Mouse (Mus musculus): ENCODE measurements around the gene Card14. TPM values are rescaled to one million over a fixed set of nuclear protein-coding genes. Genes with fewer than 3 reads are reported as not detected.

The Card14 gene
- polyA plus RNA-seq, 1 experiment from 2014 or later, result 0.35 TPM

- H3K36me3 ChIP-seq (ENCODE audit: control insufficient read depth, insufficient read depth), result no peaks in the 10 kb centered on the region
- no peak overlapping the region for H3K4me3 ChIP-seq (ENCODE audit: low read length)
- H3K9ac ChIP-seq (ENCODE audit: low read length), result no peak overlapping the region
- 72% methylated on average over 17 of the region's 17 CpGs for WGBS
- H3K4me2 ChIP-seq (ENCODE audit: low read depth, low read length), result no peak overlapping the region
- ATAC-seq (replicated peaks; ENCODE audit: extremely low read depth, insufficient read depth, low FRiP score), result no peak
- H3K4me1 ChIP-seq (ENCODE audit: control insufficient read depth, insufficient read depth, low read length), result no peaks in the 10 kb centered on the region
- H3K27ac ChIP-seq (ENCODE audit: low read length), result no peak overlapping the region
- peaks cover 3% of the 10 kb centered on the region; the same call in 1 of the 2 replicates for H3K27me3 ChIP-seq (ENCODE audit: control insufficient read depth, insufficient read depth, low read length)
- no peaks in the 10 kb centered on the region for H3K9me3 ChIP-seq (replicated peaks; ENCODE audit: control insufficient read depth, low read length)
Observed at GRCm38 (mm10) chr11:119314252-119314936, 6.8 kb downstream of the Card14 start.

- no peak for ATAC-seq (replicated peaks; ENCODE audit: extremely low read depth, insufficient read depth, low FRiP score)
- 80% methylated on average over 4 of the region's 4 CpGs for WGBS
- no peak overlapping the region for H3K4me3 ChIP-seq (ENCODE audit: low read length)
Observed at GRCm38 (mm10) chr11:119316720-119317119, 9.2 kb downstream of the Card14 start.

GRCm38 (mm10) chr11:119322521-119322920, 15.0 kb downstream of the Card14 start:
- 71% methylated on average over 13 of the region's 13 CpGs for WGBS

More at GRCm38 (mm10) chr11:119316720-119317119, 9.2 kb downstream of the Card14 start:
- Histone ChIP-seq H3K9ac (ENCODE audit: low read length) (no peak overlapping the region), H3K36me3 (ENCODE audit: control insufficient read depth, insufficient read depth) (no peaks in the 10 kb centered on the region), H3K27ac (ENCODE audit: low read length) (no peak overlapping the region), H3K27me3 (ENCODE audit: control insufficient read depth, insufficient read depth, low read length) (no peaks in the 10 kb centered on the region), H3K4me2 (ENCODE audit: low read depth, low read length) (no peak overlapping the region), H3K9me3 (replicated peaks; ENCODE audit: control insufficient read depth, low read length) (no peaks in the 10 kb centered on the region), H3K4me1 (ENCODE audit: control insufficient read depth, insufficient read depth, low read length) (no peaks in the 10 kb centered on the region)

GRCm38 (mm10) chr11:119325068-119325467, 17.5 kb downstream of the Card14 start:
- Histone ChIP-seq H3K4me3 (ENCODE audit: low read length) (no peak overlapping the region), H3K36me3 (ENCODE audit: control insufficient read depth, insufficient read depth) (no peaks in the 10 kb centered on the region), H3K4me1 (ENCODE audit: control insufficient read depth, insufficient read depth, low read length) (no peaks in the 10 kb centered on the region), H3K27me3 (ENCODE audit: control insufficient read depth, insufficient read depth, low read length) (0 out of 2 replicates have a peak, but pooled peaks cover 3% of the 10 kb centered on the region), H3K9me3 (replicated peaks; ENCODE audit: control insufficient read depth, low read length) (no peaks in the 10 kb centered on the region), H3K9ac (ENCODE audit: low read length) (no peak overlapping the region), H3K4me2 (ENCODE audit: low read depth, low read length) (no peak overlapping the region), H3K27ac (ENCODE audit: low read length) (no peak overlapping the region)
- no peak for ATAC-seq (replicated peaks; ENCODE audit: extremely low read depth, insufficient read depth, low FRiP score)
- 82% methylated on average over 1 of the region's 1 CpGs for WGBS

More at GRCm38 (mm10) chr11:119322521-119322920, 15.0 kb downstream of the Card14 start:
- H3K36me3 ChIP-seq (ENCODE audit: control insufficient read depth, insufficient read depth), result no peaks in the 10 kb centered on the region
- no peak overlapping the region for H3K4me3 ChIP-seq (ENCODE audit: low read length)
- no peak overlapping the region for H3K9ac ChIP-seq (ENCODE audit: low read length)
- ATAC-seq (replicated peaks; ENCODE audit: extremely low read depth, insufficient read depth, low FRiP score), result no peak
- no peaks in the 10 kb centered on the region for H3K4me1 ChIP-seq (ENCODE audit: control insufficient read depth, insufficient read depth, low read length)
- H3K9me3 ChIP-seq (replicated peaks; ENCODE audit: control insufficient read depth, low read length), result no peaks in the 10 kb centered on the region
- 0 out of 2 replicates have a peak, but pooled peaks cover 3% of the 10 kb centered on the region for H3K27me3 ChIP-seq (ENCODE audit: control insufficient read depth, insufficient read depth, low read length)
- no peak overlapping the region for H3K27ac ChIP-seq (ENCODE audit: low read length)
- no peak overlapping the region for H3K4me2 ChIP-seq (ENCODE audit: low read depth, low read length)

GRCm38 (mm10) chr11:119330592-119330991, 23.0 kb downstream of the Card14 start:
- H3K4me1 ChIP-seq (ENCODE audit: control insufficient read depth, insufficient read depth, low read length), result no peaks in the 10 kb centered on the region
- H3K27ac ChIP-seq (ENCODE audit: low read length), result no peak overlapping the region
- no peak overlapping the region for H3K4me2 ChIP-seq (ENCODE audit: low read depth, low read length)
- no peak overlapping the region for H3K4me3 ChIP-seq (ENCODE audit: low read length)
- no peak for ATAC-seq (replicated peaks; ENCODE audit: extremely low read depth, insufficient read depth, low FRiP score)
- H3K36me3 ChIP-seq (ENCODE audit: control insufficient read depth, insufficient read depth), result no peaks in the 10 kb centered on the region
- no peak overlapping the region for H3K9ac ChIP-seq (ENCODE audit: low read length)
- no peaks in the 10 kb centered on the region for H3K9me3 ChIP-seq (replicated peaks; ENCODE audit: control insufficient read depth, low read length)
- 54% methylated on average over 4 of the region's 4 CpGs for WGBS
- H3K27me3 ChIP-seq (ENCODE audit: control insufficient read depth, insufficient read depth, low read length), result no peaks in the 10 kb centered on the region

GRCm38 (mm10) chr11:119331970-119332369, 24.4 kb downstream of the Card14 start:
- no peaks in the 10 kb centered on the region for H3K36me3 ChIP-seq (ENCODE audit: control insufficient read depth, insufficient read depth)
- no peaks in the 10 kb centered on the region for H3K27me3 ChIP-seq (ENCODE audit: control insufficient read depth, insufficient read depth, low read length)
- no peak overlapping the region for H3K4me3 ChIP-seq (ENCODE audit: low read length)
- 29% methylated on average over 3 of the region's 3 CpGs for WGBS
- H3K4me2 ChIP-seq (ENCODE audit: low read depth, low read length), result no peak overlapping the region
- ATAC-seq (replicated peaks; ENCODE audit: extremely low read depth, insufficient read depth, low FRiP score), result no peak
- no peaks in the 10 kb centered on the region for H3K9me3 ChIP-seq (replicated peaks; ENCODE audit: control insufficient read depth, low read length)
- H3K27ac ChIP-seq (ENCODE audit: low read length), result no peak overlapping the region
- no peak overlapping the region for H3K9ac ChIP-seq (ENCODE audit: low read length)
- H3K4me1 ChIP-seq (ENCODE audit: control insufficient read depth, insufficient read depth, low read length), result no peaks in the 10 kb centered on the region

GRCm38 (mm10) chr11:119338271-119339059, 30.9 kb downstream of the Card14 start:
- no peak overlapping the region for H3K9ac ChIP-seq (ENCODE audit: low read length)
- 64% methylated on average over 10 of the region's 10 CpGs for WGBS
- peak; percentile 47; the same call in 1 of the 2 replicates for ATAC-seq (replicated peaks; ENCODE audit: extremely low read depth, insufficient read depth, low FRiP score)

GRCm38 (mm10) chr11:119339179-119339578, 31.6 kb downstream of the Card14 start:
- no peak overlapping the region for H3K27ac ChIP-seq (ENCODE audit: low read length)
- no peak overlapping the region for H3K4me3 ChIP-seq (ENCODE audit: low read length)
- no peaks in the 10 kb centered on the region for H3K27me3 ChIP-seq (ENCODE audit: control insufficient read depth, insufficient read depth, low read length)
- H3K9me3 ChIP-seq (replicated peaks; ENCODE audit: control insufficient read depth, low read length), result no peaks in the 10 kb centered on the region
- ATAC-seq (replicated peaks; ENCODE audit: extremely low read depth, insufficient read depth, low FRiP score), result no peak
- no peak overlapping the region for H3K9ac ChIP-seq (ENCODE audit: low read length)
- H3K36me3 ChIP-seq (ENCODE audit: control insufficient read depth, insufficient read depth), result no peaks in the 10 kb centered on the region
- 47% methylated on average over 5 of the region's 5 CpGs for WGBS
- H3K4me1 ChIP-seq (ENCODE audit: control insufficient read depth, insufficient read depth, low read length), result peaks cover 2% of the 10 kb centered on the region; the same call in 1 of the 2 replicates
- no peak overlapping the region for H3K4me2 ChIP-seq (ENCODE audit: low read depth, low read length)

More at GRCm38 (mm10) chr11:119338271-119339059, 30.9 kb downstream of the Card14 start:
- Histone ChIP-seq H3K4me3 (ENCODE audit: low read length) (no peak overlapping the region), H3K9me3 (replicated peaks; ENCODE audit: control insufficient read depth, low read length) (no peaks in the 10 kb centered on the region), H3K36me3 (ENCODE audit: control insufficient read depth, insufficient read depth) (no peaks in the 10 kb centered on the region), H3K27ac (ENCODE audit: low read length) (no peak overlapping the region), H3K27me3 (ENCODE audit: control insufficient read depth, insufficient read depth, low read length) (no peaks in the 10 kb centered on the region), H3K4me2 (ENCODE audit: low read depth, low read length) (no peak overlapping the region), H3K4me1 (ENCODE audit: control insufficient read depth, insufficient read depth, low read length) (peaks cover 2% of the 10 kb centered on the region; the same call in 1 of the 2 replicates)

GRCm38 (mm10) chr11:119339637-119340036, 32.1 kb downstream of the Card14 start:
- 5% methylated on average over 5 of the region's 5 CpGs for WGBS
- H3K9ac ChIP-seq (ENCODE audit: low read length), result no peak overlapping the region
- no peaks in the 10 kb centered on the region for H3K27me3 ChIP-seq (ENCODE audit: control insufficient read depth, insufficient read depth, low read length)
- ATAC-seq (replicated peaks; ENCODE audit: extremely low read depth, insufficient read depth, low FRiP score), result no peak
- H3K27ac ChIP-seq (ENCODE audit: low read length), result no peak overlapping the region
- no peak overlapping the region for H3K4me2 ChIP-seq (ENCODE audit: low read depth, low read length)
- no peaks in the 10 kb centered on the region for H3K9me3 ChIP-seq (replicated peaks; ENCODE audit: control insufficient read depth, low read length)
- no peak overlapping the region for H3K4me3 ChIP-seq (ENCODE audit: low read length)
- no peaks in the 10 kb centered on the region for H3K36me3 ChIP-seq (ENCODE audit: control insufficient read depth, insufficient read depth)
- peaks cover 2% of the 10 kb centered on the region; the same call in 1 of the 2 replicates for H3K4me1 ChIP-seq (ENCODE audit: control insufficient read depth, insufficient read depth, low read length)
